Mouse (Mus musculus) liver, postnatal 0 days (tissue): ENCODE measurements around the gene Arsg.

Experiments used
- CTCF ChIP-seq: sonication (generic); IDR thresholded peaks from 2 replicates; pipeline ENCODE4 v1.5.1; 2016; ENCODE audit warnings: antibody characterized with exemption, low read depth
- EP300 ChIP-seq: IDR thresholded peaks from 2 replicates; pipeline ENCODE4 v1.6.1; 2016; ENCODE audit warnings: antibody characterized with exemption, low read depth, mild to moderate bottlenecking

DNA sequence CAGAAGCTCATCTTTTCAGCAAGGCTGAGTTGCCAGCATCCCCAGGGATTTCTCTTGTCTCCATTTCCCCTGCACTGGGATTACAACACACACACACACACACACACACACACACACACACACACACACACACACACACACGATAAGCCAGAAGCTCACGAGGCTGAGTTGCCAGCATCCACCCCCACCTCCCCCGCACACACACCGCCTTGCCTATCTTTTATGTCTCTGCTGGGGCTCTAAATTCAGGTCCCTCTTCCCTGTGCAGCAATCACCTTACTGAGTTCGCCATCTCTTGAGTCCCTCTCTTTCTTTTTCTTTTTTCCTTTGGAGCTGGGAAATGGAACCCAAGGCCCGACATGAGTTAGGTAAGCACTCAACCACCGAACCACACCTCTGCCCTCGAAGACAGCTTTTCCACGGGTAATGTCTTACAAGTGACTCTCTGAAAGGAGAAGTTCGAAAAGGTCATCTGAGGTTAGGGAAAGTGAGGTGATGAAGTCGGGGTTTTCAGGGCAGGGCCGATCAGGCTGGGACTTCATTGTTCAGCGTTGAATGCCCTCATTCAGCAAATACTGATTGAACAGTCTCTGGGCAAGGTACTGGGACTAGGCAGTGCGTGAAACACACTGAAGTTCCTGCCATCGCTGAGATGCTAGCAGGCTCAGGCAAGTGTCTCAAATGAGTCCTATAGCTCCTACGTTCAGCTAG lies 6.6 kb downstream of the Arsg start:
- no peak for TF ChIP-seq CTCF
- no peak for TF ChIP-seq EP300
